Mouse (Mus musculus): ENCODE results near the gene Pnpla6.

- TF ChIP-seq EP300 (IDR thresholded peaks at IDR 0.05) (no peak), CTCF (IDR thresholded peaks at IDR 0.05) (no peak)
Observed at GRCm38 (mm10) chr8:3539146-3539545, 24.0 kb downstream of the Pnpla6 start.

All from lung, postnatal 0 days (tissue).